Mouse (Mus musculus) ES-E14 (cell line): ENCODE results near the gene Rhbdd3. TPM values are rescaled to one million over a fixed set of nuclear protein-coding genes. Genes with fewer than 3 reads are reported as not detected.

Source experiments
- DNase-seq: peaks from one replicate; pipeline ENCODE4 v3.0.0-alpha.2; 2013; ENCODE audit warnings: low read depth, low spot score
- H3K27ac ChIP-seq: 2 replicates; pipeline ENCODE4 v1.5.1; 2012; ENCODE audit warnings: low read depth, mild to moderate bottlenecking, low read length, moderate library complexity, mixed read lengths; ENCODE audit not compliant: poor library complexity, insufficient read depth, severe bottlenecking
- H3K36me3 ChIP-seq: 2 replicates; pipeline ENCODE4 v1.6.1; 2012; ENCODE audit warnings: mild to moderate bottlenecking, low read length, moderate library complexity, mixed read lengths; ENCODE audit not compliant: control insufficient read depth, poor library complexity, insufficient read depth, severe bottlenecking
- H3K4me1 ChIP-seq, 2 experiments: fragments of 150-350 bp in 1 of 2; sonication (generic) in 1 of 2; 2 replicates each; pipeline ENCODE4 v1.6.1; 2012; ENCODE audit warnings: low read length in 2 of 2, mild to moderate bottlenecking in 1 of 2, mixed read lengths in 1 of 2; ENCODE audit not compliant: control insufficient read depth in 2 of 2, insufficient read depth in 2 of 2, poor library complexity in 1 of 2
- H3K4me3 ChIP-seq, 2 experiments: fragments of 150-350 bp in 1 of 2; sonication (generic) in 1 of 2; 2 replicates each; pipeline ENCODE4 v1.5.1; 2012; ENCODE audit warnings: low read length in 2 of 2, low read depth in 1 of 2, mild to moderate bottlenecking in 1 of 2, mixed read lengths in 1 of 2; ENCODE audit not compliant: insufficient read depth in 1 of 2, poor library complexity in 1 of 2, severe bottlenecking in 1 of 2
- H3K9ac ChIP-seq: 2 replicates; pipeline ENCODE4 v1.6.1; 2012; ENCODE audit warnings: low read depth, mild to moderate bottlenecking, low read length, mixed read lengths; ENCODE audit not compliant: poor library complexity, insufficient read depth, severe bottlenecking
- H3K9me3 ChIP-seq: fragments of 150-350 bp; sonication (generic); 2 replicates; pipeline ENCODE4 v1.6.1; 2012; ENCODE audit warnings: low read depth, mild to moderate bottlenecking, low read length; ENCODE audit not compliant: control insufficient read depth, insufficient read depth
- CHD2 ChIP-seq: IDR thresholded peaks from 2 replicates; pipeline ENCODE4 v1.6.1; 2014; ENCODE audit warnings: mild to moderate bottlenecking, low read depth, low read length, inconsistent platforms
- HCFC1 ChIP-seq: IDR thresholded peaks from 2 replicates; pipeline ENCODE4 v1.6.1; 2012; ENCODE audit warnings: low read length, inconsistent platforms, borderline replicate concordance; ENCODE audit not compliant: insufficient read depth
- MAFK ChIP-seq: IDR thresholded peaks from 2 replicates; pipeline ENCODE4 v1.6.1; 2014; ENCODE audit warnings: mild to moderate bottlenecking, low read depth, low read length, inconsistent platforms; ENCODE audit not compliant: insufficient read depth
- ZC3H11A ChIP-seq: IDR thresholded peaks from 2 replicates; pipeline ENCODE4 v1.6.1; 2012; ENCODE audit warnings: low read depth, mild to moderate bottlenecking, inconsistent platforms, low read length, borderline replicate concordance
- ZNF384 ChIP-seq: IDR thresholded peaks from 2 replicates; pipeline ENCODE4 v1.6.1; 2012; ENCODE audit warnings: low read depth, low read length, inconsistent platforms
- in situ Hi-C, 2 experiments: fragments of 600-800 bp; cut with MboI; formaldehyde crosslinking; loops; one replicate each; pipeline ENCODE4 v1.15.1; 2025; ENCODE audit warnings: low sequenced_read_pairs in 2 of 2, inconsistent platforms in 1 of 2; ENCODE audit not compliant: unreplicated experiment in 2 of 2
- total RNA-seq: library from RNA; depleted of rRNA; stranded (reverse); fragments of 300-350 nt; gene quantifications from 2 replicates; pipeline ENCODE4 v1.2.3, GENCODE M21; 2012

Rhbdd3 gene
- total RNA-seq, 1 experiment = 33.9 TPM

- Histone ChIP-seq H3K9ac (no peak overlapping the region), H3K4me1 (peaks cover 4 to 16% of the 10 kb centered on the region in 2 experiments; a peak in 3 of 4 replicates), H3K36me3 (no peaks in the 10 kb centered on the region), H3K9me3 (no peaks in the 10 kb centered on the region), H3K4me3 (no peak overlapping the region), H3K27ac (no peak overlapping the region)
- TF ChIP-seq HCFC1 = no peak
- no peak for TF ChIP-seq ZNF384
- no peak for TF ChIP-seq ZC3H11A
- no peak for TF ChIP-seq CHD2
- TF ChIP-seq MAFK = no peak
- in situ Hi-C loops = no loop called here
- DNase-seq = no peak
Measured at GRCm38 (mm10) chr11:5125713-5126112, 27.0 kb downstream of the Rhbdd3 start.

GRCm38 (mm10) chr11:5129035-5129480, 30.3 kb downstream of the Rhbdd3 start:
- in situ Hi-C loops = no loop called here
- TF ChIP-seq CHD2 (no peak), HCFC1 (no peak), ZC3H11A (no peak), MAFK (no peak), ZNF384 (no peak)
- no peak for DNase-seq
- H3K36me3 ChIP-seq = no peaks in the 10 kb centered on the region
- H3K9me3 ChIP-seq = no peaks in the 10 kb centered on the region
- H3K27ac ChIP-seq = no peak overlapping the region
- peaks cover 7 to 25% of the 10 kb centered on the region in 2 experiments for H3K4me1 ChIP-seq
- H3K9ac ChIP-seq = no peak overlapping the region
- H3K4me3 ChIP-seq = no peak overlapping the region

DNA sequence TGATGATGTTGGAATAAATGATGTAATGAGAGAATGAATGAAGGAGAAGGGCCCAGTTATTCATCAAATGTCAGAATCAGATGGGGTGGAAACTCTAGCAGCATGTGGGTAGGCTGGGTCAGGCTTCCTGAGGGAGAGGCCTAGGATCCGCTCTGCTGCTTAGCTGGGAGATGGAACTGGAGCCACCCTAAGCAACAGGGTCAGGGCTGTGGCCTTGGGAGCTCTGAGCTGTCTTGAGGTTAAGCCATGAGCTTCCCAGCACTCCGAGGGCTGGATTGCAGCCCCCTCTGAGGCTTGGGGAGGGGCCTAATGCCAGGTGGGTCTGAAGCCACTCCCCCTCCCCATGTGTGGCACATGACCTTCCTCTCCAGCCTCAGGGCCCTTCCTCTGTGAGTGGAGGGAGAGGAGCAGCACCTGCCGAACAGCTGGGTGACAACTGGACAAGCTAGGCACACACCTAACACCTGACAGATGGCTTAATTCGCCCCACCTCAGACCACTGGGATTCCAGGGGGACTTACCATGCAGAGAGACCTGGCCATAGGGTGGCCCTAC, 31.5 kb downstream of the Rhbdd3 start:
- no peak for TF ChIP-seq MAFK
- no peak for TF ChIP-seq CHD2
- TF ChIP-seq ZC3H11A = no peak
- TF ChIP-seq ZNF384 = no peak
- no peak for TF ChIP-seq HCFC1
- in situ Hi-C loops = no loop called here
- Histone ChIP-seq H3K4me3 (no peak overlapping the region), H3K9me3 (no peaks in the 10 kb centered on the region), H3K9ac (no peak overlapping the region), H3K27ac (no peak overlapping the region), H3K4me1 (peaks cover 7 to 25% of the 10 kb centered on the region in 2 experiments), H3K36me3 (no peaks in the 10 kb centered on the region)
- peak; percentile 45 for DNase-seq

DNA sequence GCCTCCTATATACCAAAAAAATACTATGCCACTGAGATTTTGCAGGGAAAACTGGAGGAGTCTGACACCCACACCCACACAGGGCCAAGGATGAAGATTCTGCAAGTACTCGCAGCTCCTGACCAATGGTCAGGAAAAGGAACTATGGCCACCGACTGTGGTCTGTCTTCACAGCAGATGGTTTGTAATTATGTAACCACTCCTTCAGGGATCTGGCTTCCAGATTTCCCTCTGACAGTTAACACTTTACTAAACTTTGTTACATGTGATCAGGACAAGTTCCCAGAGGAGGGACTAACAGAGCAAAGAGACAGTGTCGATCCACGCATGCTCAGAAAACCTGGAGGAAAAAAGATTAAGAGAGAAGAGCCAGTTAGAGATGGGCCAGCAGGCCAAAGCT, 34.0 kb downstream of the Rhbdd3 start:
- Histone ChIP-seq H3K9me3 (no peaks in the 10 kb centered on the region), H3K4me1 (peaks cover 7 to 25% of the 10 kb centered on the region in 2 experiments), H3K27ac (no peak overlapping the region), H3K9ac (no peak overlapping the region), H3K4me3 (no peak overlapping the region), H3K36me3 (no peaks in the 10 kb centered on the region)
- in situ Hi-C loops = no loop called here
- DNase-seq = no peak
- TF ChIP-seq HCFC1 (no peak), ZNF384 (no peak), ZC3H11A (no peak), CHD2 (no peak), MAFK (no peak)

GRCm38 (mm10) chr11:5135914-5136313, 37.2 kb downstream of the Rhbdd3 start:
- Histone ChIP-seq H3K36me3 (no peaks in the 10 kb centered on the region), H3K9ac (no peak overlapping the region), H3K9me3 (no peaks in the 10 kb centered on the region), H3K27ac (no peak overlapping the region), H3K4me1 (peaks cover 3 to 9% of the 10 kb centered on the region in 2 experiments; a peak in 3 of 4 replicates), H3K4me3 (no peak overlapping the region)
- in situ Hi-C loops = no loop called here
- TF ChIP-seq MAFK (no peak), ZNF384 (no peak), CHD2 (no peak), ZC3H11A (no peak), HCFC1 (no peak)
- DNase-seq = no peak
